Mouse (Mus musculus) forebrain, embryonic 12.5 days (tissue): Measurements from ENCODE around the gene Alg10b. TPM values are rescaled to one million over a fixed set of nuclear protein-coding genes. Genes with fewer than 3 reads are reported as not detected.

ENCODE experiments used
- microRNA-seq: library from miRNA; unstranded; fragments of <30 nt; microRNA quantifications from one replicate; pipeline ENCODE4, GENCODE M21; 2017
- polyA plus RNA-seq: library from polyadenylated mRNA; unstranded; fragments of >200 nt; fragmentation: Nextera tagmentation; extraction: Ambion mirVana; gene quantifications from 2 replicates; pipeline ENCODE4 v1.2.1, GENCODE M21; 2016

Alg10b gene
- polyA plus RNA-seq, 1 experiment from 2014 or later = 51.5 TPM

Small RNAs within 50 kb of the gene (microRNA-seq; reads per million reads assigned to microRNA genes)
- 0.73 reads per million for gene Mir7648
